Comparison of ENCODE assay signal across 11 mouse cellular contexts in genomic region chr7:101772687-101773086, GRCm38 (mm10). TPM values are rescaled to one million over a fixed set of nuclear protein-coding genes. Genes with fewer than 3 reads are reported as not detected.
DNase-seq lines count a peak whose midpoint lies in the region; ATAC-seq and TF ChIP-seq lines count a peak whose summit lies in the region.
"Had no signal": no experiment of that assay in that cellular context is flagged by ENCODE, and none has a peak within 500 bp of the region (broad histone marks: within the 10 kb centered on the region; RNA-seq: fewer than 3 reads in every experiment).

No protein-coding gene starts in this region.

- 41% methylated on average over 8 of the region's 8 CpGs for WGBS in hindbrain, embryonic 15.5 days
- WGBS in midbrain, embryonic 15.5 days: 19% methylated on average over 8 of the region's 8 CpGs
- 74% methylated on average over 8 of the region's 8 CpGs for WGBS in liver, postnatal 0 days (ENCODE audit: insufficient replicate concordance)

- DNase-seq in embryo, embryonic 11 days: peak; percentile 41
- DNase-seq in embryo, embryonic 9.5 days (ENCODE audit: extremely low spot score): no peak
- DNase-seq in adrenal gland, postnatal 10 days: peak; percentile 50
- DNase-seq in urinary bladder, adult 2 months (ENCODE audit: low spot score): no peak
- no peak for DNase-seq in ovary, postnatal 10 days (ENCODE audit: low spot score)
- no peak for DNase-seq in liver, postnatal 0 days
- DNase-seq: heart, adult 18-20 months; kidney, adult 2 months had no signal

- no peak for TF ChIP-seq CTCF in liver, postnatal 0 days (IDR thresholded peaks at IDR 0.05; ENCODE audit: low read depth)

- TF ChIP-seq EP300 in liver, postnatal 0 days (IDR thresholded peaks at IDR 0.05; ENCODE audit: low read depth): no peak

- H3K27ac ChIP-seq in hindbrain, embryonic 15.5 days (replicated peaks): no peak overlapping the region; the same call in 1 of the 2 replicates
- no peak overlapping the region for H3K27ac ChIP-seq in midbrain, embryonic 15.5 days
- H3K27ac ChIP-seq in liver, postnatal 0 days (ENCODE audit: low read depth): no peak overlapping the region

- no peak overlapping the region for H3K9ac ChIP-seq in hindbrain, embryonic 15.5 days
- H3K9ac ChIP-seq in midbrain, embryonic 15.5 days: no peak overlapping the region
- no peak overlapping the region for H3K9ac ChIP-seq in liver, postnatal 0 days (replicated peaks)

- ATAC-seq in hindbrain, embryonic 15.5 days (ENCODE audit: low FRiP score, low read depth): peak; percentile 71
- peak; percentile 69 for ATAC-seq in midbrain, embryonic 15.5 days (replicated peaks)
- ATAC-seq in liver, postnatal 0 days: no peak

- H3K9me3 ChIP-seq in hindbrain, embryonic 15.5 days: no peaks in the 10 kb centered on the region
- no peaks in the 10 kb centered on the region for H3K9me3 ChIP-seq in midbrain, embryonic 15.5 days
- no peaks in the 10 kb centered on the region for H3K9me3 ChIP-seq in liver, postnatal 0 days (ENCODE audit: low read length)

- no peak overlapping the region; the same call in 1 of the 2 replicates for H3K4me2 ChIP-seq in hindbrain, embryonic 15.5 days
- H3K4me2 ChIP-seq in midbrain, embryonic 15.5 days: peak overlapping the region; percentile 18; the same call in 1 of the 2 replicates
- H3K4me2 ChIP-seq in liver, postnatal 0 days (ENCODE audit: low read depth, low read length): no peak overlapping the region

- no peaks in the 10 kb centered on the region for H3K27me3 ChIP-seq in hindbrain, embryonic 15.5 days
- H3K27me3 ChIP-seq in midbrain, embryonic 15.5 days (replicated peaks): no peaks in the 10 kb centered on the region
- no peaks in the 10 kb centered on the region for H3K27me3 ChIP-seq in liver, postnatal 0 days (ENCODE audit: insufficient read depth, low read length)

- H3K4me1 ChIP-seq in hindbrain, embryonic 15.5 days (replicated peaks): peaks cover 35% of the 10 kb centered on the region
- peaks cover 16% of the 10 kb centered on the region for H3K4me1 ChIP-seq in midbrain, embryonic 15.5 days
- H3K4me1 ChIP-seq in liver, postnatal 0 days (ENCODE audit: insufficient read depth): no peaks in the 10 kb centered on the region

- no peak overlapping the region for H3K4me3 ChIP-seq in hindbrain, embryonic 15.5 days
- H3K4me3 ChIP-seq in midbrain, embryonic 15.5 days: no peak overlapping the region
- H3K4me3 ChIP-seq in liver, postnatal 0 days (ENCODE audit: low read depth, low read length): no peak overlapping the region

- H3K36me3 ChIP-seq in hindbrain, embryonic 15.5 days: no peaks in the 10 kb centered on the region
- H3K36me3 ChIP-seq in midbrain, embryonic 15.5 days (replicated peaks): no peaks in the 10 kb centered on the region
- H3K36me3 ChIP-seq in liver, postnatal 0 days (replicated peaks; ENCODE audit: insufficient read depth, low read length): no peaks in the 10 kb centered on the region; the same call in 1 of the 2 replicates

RNA-seq across cellular contexts. Expression of gene Phox2a, which starts 45.4 kb away (rescaled TPM):
- total RNA-seq in adrenal gland, postnatal 10 days (2021): 10 to 100 TPM; 20.9 to 32.4 TPM
- 1.5 and 2.3 TPM in 2 replicates for polyA plus RNA-seq in hindbrain, embryonic 15.5 days (2015; fragmentation: Nextera tagmentation; extraction: Ambion mirVana)
- polyA plus RNA-seq in midbrain, embryonic 15.5 days (2015; fragmentation: Nextera tagmentation; extraction: Ambion mirVana): 0.10 and 0.55 TPM in 2 replicates
- polyA plus RNA-seq in urinary bladder, adult 2 months (2012; rRNA removed): 0.09 and 0.14 TPM in 2 replicates
- not detected in 2 replicates for polyA plus RNA-seq in liver, postnatal 0 days (2015; fragmentation: Nextera tagmentation; extraction: Ambion mirVana)
- polyA plus RNA-seq: limb, embryonic 11.5 days had no signal

Comparison
In these comparisons a context has a peak if more than half of its experiments do, and no peak if none do; other contexts are left out.
1. DNase-seq: peak in embryo, embryonic 11 days (single experiment) and adrenal gland, postnatal 10 days (single experiment); none in embryo, embryonic 9.5 days (single experiment), urinary bladder, adult 2 months (single experiment), ovary, postnatal 10 days (single experiment) and liver, postnatal 0 days (single experiment).